Mouse (Mus musculus) left cerebral cortex, adult 9 months (tissue): ENCODE measurements around the gene Sim1.

Source experiments
- DNase-seq, 2 experiments: peaks; one replicate each; pipeline ENCODE4 v3.0.0; 2022; ENCODE audit warnings: low spot score in 2 of 2

The Sim1 gene

DNA sequence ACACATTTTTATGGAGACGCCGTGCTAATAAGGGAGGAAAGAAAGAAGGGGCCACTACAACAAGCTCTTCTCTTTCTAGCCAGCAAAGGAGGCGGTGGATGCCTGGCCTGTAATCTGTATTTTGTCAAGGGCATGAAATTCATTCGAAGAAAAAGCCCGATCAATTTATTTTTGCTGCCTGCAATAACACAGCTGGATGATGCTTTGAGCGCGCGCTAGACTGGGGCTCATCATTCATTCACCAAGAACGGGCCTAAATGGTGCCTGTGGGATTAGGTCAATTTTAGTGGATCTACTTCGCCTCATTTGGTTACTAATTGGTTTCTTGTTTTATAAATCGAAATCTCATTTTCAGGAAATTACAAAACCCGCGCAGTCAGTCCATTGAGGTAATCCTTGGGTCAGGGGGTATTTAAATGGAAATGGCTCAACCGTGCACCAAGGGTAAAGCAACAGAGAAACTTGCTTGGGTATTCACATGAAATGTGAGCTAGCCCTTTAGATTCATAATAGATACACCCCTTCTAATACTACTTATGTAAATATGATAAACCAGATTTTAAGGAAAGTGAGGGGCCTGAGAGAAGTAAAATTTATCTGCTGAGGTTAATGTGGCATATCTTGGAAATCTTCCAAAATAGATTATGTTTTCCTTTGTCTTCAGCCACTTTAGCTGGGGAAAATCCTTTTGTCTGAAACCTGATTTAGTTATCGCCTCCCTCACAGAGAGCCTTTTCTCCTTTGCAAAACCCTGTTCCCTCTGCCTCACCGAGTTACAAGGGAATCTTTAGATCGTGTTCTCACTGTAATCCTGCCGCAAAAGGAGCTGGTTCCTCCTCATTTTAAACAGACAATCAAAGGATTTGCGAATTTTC is 7.3 kb downstream of the Sim1 start:
- no peak for DNase-seq

DNA sequence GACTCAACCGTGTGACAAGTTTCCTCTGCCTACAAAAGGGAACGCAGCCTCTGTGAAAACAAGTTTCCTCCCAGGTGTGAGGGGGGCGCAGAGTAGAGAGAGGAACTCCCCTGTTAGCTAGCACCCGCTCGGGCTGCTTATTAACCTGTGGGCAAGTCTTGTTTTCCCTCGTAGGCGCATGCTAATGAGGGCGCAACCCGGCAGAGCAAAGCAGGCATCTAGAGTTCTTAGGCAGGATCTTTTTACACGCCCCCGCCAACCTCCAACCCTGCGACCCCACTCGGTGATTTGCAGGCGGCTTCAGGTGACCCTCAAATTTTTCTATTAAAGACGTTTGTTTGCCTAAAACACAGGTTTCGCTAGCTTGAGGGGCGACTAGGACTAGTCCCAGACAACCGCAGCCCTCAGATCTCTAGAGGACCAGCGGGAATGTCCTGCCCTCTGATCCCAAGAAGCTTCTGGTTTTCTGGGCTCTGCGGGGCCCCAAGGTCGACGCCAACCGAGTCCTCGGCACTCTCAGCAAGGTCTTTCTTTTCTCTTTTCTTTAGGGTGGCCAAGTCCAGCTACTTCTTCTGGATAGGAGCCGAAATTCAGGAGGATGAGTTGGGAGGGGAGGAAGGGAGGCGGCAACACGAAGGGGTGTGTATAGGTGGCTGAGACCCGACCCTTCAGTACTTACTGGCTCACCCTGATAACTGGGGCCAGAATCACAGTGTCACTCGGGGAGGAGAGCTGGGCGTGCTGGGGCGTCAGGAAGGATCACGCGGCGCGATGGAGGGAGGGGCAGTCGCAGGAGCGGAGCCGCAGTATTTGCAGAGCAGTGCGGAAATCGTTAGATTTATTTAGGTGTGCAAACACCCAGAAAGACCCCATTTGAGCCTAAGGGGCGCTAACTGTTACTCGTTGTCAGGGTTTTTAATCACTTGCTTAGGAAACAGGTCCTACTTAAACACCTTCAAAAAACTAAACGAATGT is 8.5 kb downstream of the Sim1 start:
- no peak for DNase-seq

DNA sequence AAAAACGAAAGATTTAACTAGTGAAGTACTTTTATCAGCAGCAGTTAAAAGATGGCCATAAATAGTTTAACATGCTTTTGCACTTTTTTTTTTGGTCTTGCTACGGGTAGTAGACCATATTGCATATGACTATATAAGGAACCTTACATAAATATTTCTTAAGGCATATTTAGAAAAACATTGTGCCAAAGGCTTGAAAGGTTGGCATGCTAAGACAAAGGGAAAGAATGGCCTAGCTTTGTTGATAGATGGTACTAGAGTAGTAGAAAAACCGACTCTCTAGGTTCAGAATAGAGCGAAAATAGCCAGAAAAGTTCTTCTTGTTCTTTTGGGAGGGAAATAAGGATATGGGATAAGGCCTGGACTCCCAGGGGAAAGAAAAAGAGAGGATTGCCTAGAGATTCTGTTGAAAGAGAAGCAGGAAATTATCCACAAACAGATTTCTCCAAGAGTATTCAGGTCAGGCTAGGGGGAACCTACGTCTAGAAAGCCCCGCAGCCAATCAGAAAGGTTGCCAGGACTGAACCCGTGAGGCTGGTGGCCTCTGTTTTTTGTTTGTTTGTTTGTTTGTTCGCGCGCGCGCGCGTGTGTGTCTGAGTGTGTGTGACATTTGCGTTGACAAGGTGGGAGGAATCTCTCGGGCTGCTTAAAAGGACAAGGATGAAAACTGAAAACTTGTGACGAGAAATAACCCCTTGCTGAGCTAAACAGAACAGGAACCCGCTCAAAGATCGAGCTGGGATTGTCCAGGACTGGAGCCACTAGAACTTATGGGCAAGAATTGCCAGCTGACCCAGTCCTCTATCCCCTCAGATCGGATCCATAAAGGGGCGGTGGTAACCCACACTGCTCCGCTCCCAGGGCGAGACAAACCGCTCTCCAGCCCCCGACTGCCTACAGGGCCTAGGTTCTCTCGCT is 9.6 kb downstream of the Sim1 start:
- no peak for DNase-seq

DNA sequence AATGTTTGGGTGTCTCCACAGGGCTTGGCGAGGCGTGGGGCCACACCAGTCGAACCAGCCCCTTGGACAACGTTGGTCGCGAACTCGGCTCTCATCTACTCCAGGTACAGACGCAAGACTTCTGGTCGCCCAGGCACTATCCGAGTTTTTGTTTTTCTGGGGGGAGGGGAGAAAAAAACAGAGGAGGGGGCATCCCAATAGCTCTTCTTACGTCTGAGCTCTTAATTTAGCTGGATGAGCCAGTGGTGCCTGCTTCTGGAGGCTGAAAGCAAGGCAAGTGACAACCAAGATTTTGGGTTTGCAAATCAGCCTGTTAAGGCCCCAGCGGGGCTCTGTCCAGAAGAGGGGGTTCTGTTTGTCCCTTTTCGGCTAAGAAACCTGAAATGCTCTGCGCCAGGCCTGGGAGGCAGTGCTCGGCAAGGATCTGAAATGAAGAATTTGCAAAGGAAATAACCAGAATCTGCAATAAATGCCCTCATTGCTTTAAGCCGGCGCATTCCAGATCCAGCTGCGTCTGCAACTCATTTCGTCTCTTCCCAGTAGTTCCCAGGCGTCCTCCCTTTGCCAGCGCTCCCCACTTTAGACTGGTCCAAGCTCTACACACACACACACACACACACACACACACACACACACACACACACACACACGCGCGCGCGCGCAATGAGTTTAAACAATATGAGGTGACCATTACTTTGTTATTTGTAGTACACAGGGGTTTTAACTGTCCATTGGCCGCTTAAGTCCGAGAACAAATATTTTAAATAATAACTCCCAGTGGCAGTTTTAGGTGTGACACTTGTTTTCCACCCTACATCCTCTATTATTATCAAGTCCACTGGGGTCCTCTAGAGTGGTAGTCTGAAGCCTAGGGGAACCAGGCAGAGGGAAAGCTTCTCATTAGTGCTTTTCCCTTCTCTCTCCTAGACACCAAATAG is 10.5 kb downstream of the Sim1 start:
- no peak for DNase-seq

- DNase-seq = no peak
Observed at GRCm38 (mm10) chr10:50910400-50910799, 15.8 kb downstream of the Sim1 start.

DNA sequence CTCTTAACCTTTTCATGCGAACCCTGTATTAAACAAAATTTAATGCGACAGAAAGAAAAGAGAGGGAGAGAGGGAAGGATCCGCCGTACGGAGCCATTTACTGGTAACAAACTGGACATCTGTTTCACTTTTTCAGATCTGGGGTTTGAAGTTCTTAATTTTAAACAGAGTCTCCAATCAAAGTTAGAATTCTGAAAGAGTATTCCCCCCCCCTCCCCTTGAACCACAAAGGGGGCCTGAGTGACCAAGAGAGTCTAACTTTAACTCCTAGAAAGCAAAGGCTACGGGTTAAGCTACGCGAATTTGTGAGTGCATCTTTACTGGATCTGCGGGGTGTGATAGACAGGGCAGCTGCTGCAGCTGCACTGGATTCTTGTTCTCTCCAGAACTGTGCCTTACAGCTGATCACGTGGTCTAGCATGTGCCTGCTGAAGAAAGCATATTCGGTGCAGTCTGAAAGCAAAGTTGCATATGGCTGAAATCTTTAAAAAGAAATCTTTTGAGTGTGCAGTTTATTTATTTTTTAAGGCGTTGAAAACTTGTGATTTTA is 16.4 kb downstream of the Sim1 start:
- no peak for DNase-seq

GRCm38 (mm10) chr10:50915607-50916006 is 21.1 kb downstream of the Sim1 start:
- DNase-seq = no peak

GRCm38 (mm10) chr10:50929281-50929680 is 34.7 kb downstream of the Sim1 start:
- DNase-seq = no peak

DNA sequence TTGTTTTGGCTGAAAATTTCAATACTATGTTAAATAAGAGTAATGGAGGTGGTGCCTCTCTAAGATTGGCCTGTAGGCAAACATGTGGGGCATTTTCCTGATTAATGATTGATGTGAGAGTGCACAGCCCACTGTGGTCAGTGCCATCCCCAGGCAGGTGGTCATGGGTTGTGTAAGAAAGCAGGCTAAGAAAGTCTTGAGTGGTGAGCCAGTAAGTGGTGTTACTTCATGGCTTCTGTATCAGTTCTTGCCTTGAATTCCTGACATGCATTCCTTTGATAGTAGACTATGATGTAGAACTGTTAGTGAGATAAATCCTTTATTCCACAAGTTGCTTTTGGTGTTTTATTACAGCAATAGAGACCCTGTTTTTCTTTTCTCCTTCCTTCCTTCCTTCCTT is 41.1 kb downstream of the Sim1 start:
- no peak for DNase-seq

- no peak for DNase-seq
Observed at GRCm38 (mm10) chr10:50973625-50974024, 79.1 kb downstream of the Sim1 start.

DNA sequence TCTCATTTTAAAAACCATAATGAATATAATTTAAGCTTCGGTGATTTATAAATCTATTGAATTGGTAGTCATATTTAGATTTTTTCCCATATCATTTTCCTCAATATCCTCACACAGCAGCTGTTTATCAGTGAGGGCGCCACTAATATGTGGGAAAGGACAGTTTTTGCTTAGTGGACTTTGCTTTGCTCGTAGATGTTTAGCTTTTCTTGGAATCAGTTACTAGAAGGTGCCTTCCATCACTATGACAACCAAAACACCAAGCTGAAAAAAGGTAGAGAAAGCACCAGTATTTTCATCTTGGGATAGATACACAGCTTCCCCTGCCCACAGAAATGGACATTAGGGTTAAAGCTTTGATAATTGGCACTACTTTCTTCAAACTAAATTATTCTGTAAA is 87.3 kb downstream of the Sim1 start:
- DNase-seq = no peak

DNA sequence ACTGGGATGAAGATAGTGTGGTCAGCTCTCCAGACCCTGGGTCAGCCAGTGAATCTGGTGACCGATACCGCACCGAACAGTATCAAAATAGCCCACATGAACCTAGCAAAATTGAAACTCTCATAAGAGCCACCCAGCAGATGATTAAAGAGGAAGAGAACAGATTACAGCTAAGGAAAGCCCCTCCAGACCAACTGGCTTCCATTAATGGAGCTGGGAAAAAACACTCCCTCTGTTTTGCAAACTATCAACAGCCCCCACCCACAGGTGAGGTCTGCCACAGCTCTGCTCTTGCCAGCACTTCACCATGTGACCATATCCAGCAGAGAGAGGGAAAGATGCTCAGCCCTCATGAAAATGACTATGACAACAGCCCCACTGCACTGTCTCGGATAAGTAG is 89.1 kb downstream of the Sim1 start:
- DNase-seq = no peak

- DNase-seq = no peak
Observed at GRCm38 (mm10) chr10:51007798-51008197, 113.2 kb downstream of the Sim1 start.

DNA sequence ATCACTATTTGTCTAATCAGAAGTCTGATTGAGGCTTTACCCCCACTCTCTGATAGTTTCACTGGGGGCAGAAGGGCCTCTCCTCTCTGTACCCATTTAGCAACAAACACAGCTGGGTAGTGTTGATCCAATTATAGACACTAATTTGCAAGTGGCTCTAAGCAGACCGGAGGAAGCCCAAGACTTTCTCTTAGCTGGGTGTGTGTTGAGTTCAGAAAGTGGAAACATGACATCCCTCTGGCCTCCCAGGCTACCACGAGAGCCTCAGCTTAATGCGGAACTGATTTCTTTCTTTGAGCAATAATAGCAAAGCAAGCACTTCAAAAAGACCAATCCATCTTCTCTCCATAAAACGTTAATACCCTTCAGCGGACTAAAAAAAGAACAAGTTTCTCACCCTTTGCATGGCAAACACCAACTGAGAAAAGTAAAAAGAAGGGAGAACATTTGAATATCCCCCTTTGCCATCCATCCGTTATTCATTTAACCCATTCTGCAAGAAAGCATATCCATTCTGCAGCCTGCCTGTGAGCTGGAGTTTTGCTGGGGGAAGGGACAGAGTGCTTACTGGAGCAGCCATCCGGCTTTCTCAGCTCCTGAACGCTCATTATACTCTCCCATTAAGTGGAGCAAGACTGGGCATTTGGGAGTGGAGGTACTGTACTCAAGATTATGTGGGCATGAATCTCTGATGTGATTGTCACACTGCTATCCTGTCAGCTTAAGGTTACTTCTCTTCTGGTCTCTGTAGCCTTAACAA is 117.0 kb downstream of the Sim1 start:
- DNase-seq = no peak

- no peak for DNase-seq
Observed at GRCm38 (mm10) chr10:51014901-51015300, 120.3 kb downstream of the Sim1 start.

- no peak for DNase-seq
Observed at GRCm38 (mm10) chr10:51015362-51015761, 120.8 kb downstream of the Sim1 start.

- no peak for DNase-seq
Observed at GRCm38 (mm10) chr10:51023308-51024279, 129.0 kb downstream of the Sim1 start.
